Mouse (Mus musculus) neural tube, embryonic 13.5 days (tissue): ENCODE results near the gene Tbrg1. TPM values are rescaled to one million over a fixed set of nuclear protein-coding genes. Genes with fewer than 3 reads are reported as not detected.

Source experiments
- ATAC-seq: fragments of 200-750 bp; cut with Nextera tagmentation; 2 replicates; pipeline ENCODE4 v1.8.0; 2017; ENCODE audit warnings: low read depth, mild to moderate bottlenecking, moderate TSS enrichment, moderate library complexity
- H3K27ac ChIP-seq: fragments of 300-500 bp; sonication (generic); replicated peaks from 2 replicates; pipeline ENCODE4 v1.5.1; 2015; ENCODE audit warnings: moderate library complexity, mild to moderate bottlenecking, inconsistent platforms
- H3K27me3 ChIP-seq: fragments of 300-500 bp; sonication (generic); 2 replicates; pipeline ENCODE4 v1.6.1; 2015; ENCODE audit warnings: mild to moderate bottlenecking, inconsistent platforms
- H3K36me3 ChIP-seq: fragments of 300-500 bp; sonication (generic); 2 replicates; pipeline ENCODE4 v1.6.1; 2015; ENCODE audit warnings: mild to moderate bottlenecking, inconsistent platforms
- H3K4me1 ChIP-seq: fragments of 300-500 bp; sonication (generic); replicated peaks from 2 replicates; pipeline ENCODE4 v1.6.1; 2015; ENCODE audit warnings: inconsistent platforms
- H3K4me2 ChIP-seq: fragments of 300-500 bp; sonication (generic); 2 replicates; pipeline ENCODE4 v1.6.1; 2015; ENCODE audit warnings: inconsistent platforms, mild to moderate bottlenecking, moderate library complexity
- H3K4me3 ChIP-seq: fragments of 300-500 bp; sonication (generic); 2 replicates; pipeline ENCODE4 v1.5.1; 2015; ENCODE audit warnings: mild to moderate bottlenecking, inconsistent platforms
- H3K9ac ChIP-seq: fragments of 300-500 bp; sonication (generic); 2 replicates; pipeline ENCODE4 v1.6.1; 2015; ENCODE audit warnings: moderate library complexity, mild to moderate bottlenecking, inconsistent platforms
- H3K9me3 ChIP-seq: fragments of 300-500 bp; sonication (generic); 2 replicates; pipeline ENCODE4 v1.6.1; 2016; ENCODE audit warnings: inconsistent platforms
- WGBS: fragments of 180-500 bp; shearing (Covaris S2); methylation state at CpG from one replicate; pipeline ENCODE4 v1.1.7; 2015; 5-methylcytosine and 5-hydroxymethylcytosine counted together
- polyA plus RNA-seq: library from polyadenylated mRNA; unstranded; fragments of >200 nt; fragmentation: Nextera tagmentation; extraction: Ambion mirVana; gene quantifications from 2 replicates; pipeline ENCODE4 v1.2.1, GENCODE M21; 2015

Tbrg1 gene
- polyA plus RNA-seq = 99.3 and 100 TPM in 2 replicates

- peaks cover 3% of the 10 kb centered on the region; the same call in 1 of the 2 replicates for H3K27me3 ChIP-seq
- peak within 1 kb of the TSS; percentile 64 for H3K27ac ChIP-seq
- ATAC-seq = peak; percentile 94
- H3K4me1 ChIP-seq = peaks cover 20% of the 10 kb centered on the region
- H3K4me2 ChIP-seq = peak within 1 kb of the TSS; percentile 86
- WGBS = under 1% methylated on average over 36 of the region's 36 CpGs
- H3K36me3 ChIP-seq = peaks cover 25% of the 10 kb centered on the region
- H3K9ac ChIP-seq = peak within 1 kb of the TSS; percentile 78
- H3K4me3 ChIP-seq = peak within 1 kb of the TSS; percentile 67
- no peaks in the 10 kb centered on the region for H3K9me3 ChIP-seq
Observed at GRCm38 (mm10) chr9:37656931-37657481, at the start of gene Tbrg1. Gene Tbrg1 (minus strand): TSS chr9:37657312.

GRCm38 (mm10) chr9:37689970-37690686, 33.0 kb upstream of the Tbrg1 start:
- Histone ChIP-seq H3K4me3 (no peak overlapping the region), H3K9me3 (no peaks in the 10 kb centered on the region), H3K27me3 (no peaks in the 10 kb centered on the region), H3K4me2 (no peak overlapping the region), H3K36me3 (no peaks in the 10 kb centered on the region), H3K4me1 (no peaks in the 10 kb centered on the region), H3K27ac (no peak overlapping the region), H3K9ac (no peak overlapping the region)
- ATAC-seq = no peak
- WGBS = 62% methylated on average over 5 of the region's 5 CpGs

- Histone ChIP-seq H3K4me1 (no peaks in the 10 kb centered on the region), H3K27ac (no peak overlapping the region), H3K9ac (no peak overlapping the region), H3K4me3 (no peak overlapping the region), H3K4me2 (no peak overlapping the region), H3K9me3 (no peaks in the 10 kb centered on the region), H3K36me3 (no peaks in the 10 kb centered on the region), H3K27me3 (no peaks in the 10 kb centered on the region)
- no peak for ATAC-seq
- 59% methylated on average over 3 of the region's 3 CpGs for WGBS
Observed at GRCm38 (mm10) chr9:37687941-37688303, 30.8 kb upstream of the Tbrg1 start.

- Histone ChIP-seq H3K4me3 (no peak overlapping the region), H3K27me3 (no peaks in the 10 kb centered on the region), H3K4me2 (no peak overlapping the region), H3K27ac (no peak overlapping the region), H3K36me3 (no peaks in the 10 kb centered on the region), H3K9me3 (no peaks in the 10 kb centered on the region), H3K9ac (no peak overlapping the region), H3K4me1 (no peaks in the 10 kb centered on the region)
- ATAC-seq = no peak
- WGBS = 72% methylated on average over 3 of the region's 3 CpGs
Observed at GRCm38 (mm10) chr9:37687288-37687940, 30.3 kb upstream of the Tbrg1 start.

GRCm38 (mm10) chr9:37681123-37681522, 24.0 kb upstream of the Tbrg1 start:
- no peaks in the 10 kb centered on the region for H3K27me3 ChIP-seq
- H3K4me1 ChIP-seq = no peaks in the 10 kb centered on the region
- WGBS = 100% methylated on average over 1 of the region's 1 CpGs
- no peak for ATAC-seq
- H3K36me3 ChIP-seq = no peaks in the 10 kb centered on the region
- no peak overlapping the region for H3K4me3 ChIP-seq
- no peak overlapping the region for H3K9ac ChIP-seq
- H3K27ac ChIP-seq = no peak overlapping the region
- no peak overlapping the region for H3K4me2 ChIP-seq
- H3K9me3 ChIP-seq = no peaks in the 10 kb centered on the region

GRCm38 (mm10) chr9:37675287-37675686, 18.2 kb upstream of the Tbrg1 start:
- H3K4me2 ChIP-seq = no peak overlapping the region
- H3K27ac ChIP-seq = no peak overlapping the region
- no peaks in the 10 kb centered on the region for H3K4me1 ChIP-seq
- no peaks in the 10 kb centered on the region for H3K36me3 ChIP-seq
- no peaks in the 10 kb centered on the region for H3K27me3 ChIP-seq
- no peak for ATAC-seq
- no peak overlapping the region for H3K9ac ChIP-seq
- H3K9me3 ChIP-seq = no peaks in the 10 kb centered on the region
- H3K4me3 ChIP-seq = no peak overlapping the region
- 74% methylated on average over 4 of the region's 4 CpGs for WGBS

GRCm38 (mm10) chr9:37670261-37670660, 13.1 kb upstream of the Tbrg1 start:
- ATAC-seq = no peak
- H3K9ac ChIP-seq = no peak overlapping the region
- no peaks in the 10 kb centered on the region for H3K4me1 ChIP-seq
- WGBS = 91% methylated on average over 3 of the region's 3 CpGs
- no peaks in the 10 kb centered on the region for H3K9me3 ChIP-seq
- no peak overlapping the region for H3K4me3 ChIP-seq
- H3K36me3 ChIP-seq = no peaks in the 10 kb centered on the region
- H3K27ac ChIP-seq = no peak overlapping the region
- H3K27me3 ChIP-seq = no peaks in the 10 kb centered on the region
- no peak overlapping the region for H3K4me2 ChIP-seq

GRCm38 (mm10) chr9:37669678-37670077, 12.6 kb upstream of the Tbrg1 start:
- no peak for ATAC-seq

GRCm38 (mm10) chr9:37669115-37669514, 12.0 kb upstream of the Tbrg1 start, which contains the start of gene Panx3:
Gene Panx3 (minus strand): TSS chr9:37669235.
- H3K27me3 ChIP-seq = no peaks in the 10 kb centered on the region
- H3K4me2 ChIP-seq = no peak within 1 kb of the TSS
- no peak within 1 kb of the TSS for H3K27ac ChIP-seq
- H3K9ac ChIP-seq = no peak within 1 kb of the TSS
- H3K36me3 ChIP-seq = no peaks in the 10 kb centered on the region
- WGBS = 68% methylated on average over 6 of the region's 6 CpGs
- H3K4me1 ChIP-seq = no peaks in the 10 kb centered on the region
- ATAC-seq = no peak
- no peaks in the 10 kb centered on the region for H3K9me3 ChIP-seq
- no peak within 1 kb of the TSS for H3K4me3 ChIP-seq

More at GRCm38 (mm10) chr9:37669678-37670077, 12.6 kb upstream of the Tbrg1 start:
- Histone ChIP-seq H3K4me3 (no peak overlapping the region), H3K9me3 (no peaks in the 10 kb centered on the region), H3K4me1 (no peaks in the 10 kb centered on the region), H3K27ac (no peak overlapping the region), H3K4me2 (no peak overlapping the region), H3K9ac (no peak overlapping the region), H3K36me3 (no peaks in the 10 kb centered on the region), H3K27me3 (no peaks in the 10 kb centered on the region)
- 76% methylated on average over 4 of the region's 4 CpGs for WGBS

- 84% methylated on average over 7 of the region's 7 CpGs for WGBS
- Histone ChIP-seq H3K36me3 (no peaks in the 10 kb centered on the region), H3K9me3 (no peaks in the 10 kb centered on the region), H3K4me2 (no peak overlapping the region), H3K4me1 (no peaks in the 10 kb centered on the region), H3K4me3 (no peak overlapping the region), H3K27ac (no peak overlapping the region), H3K27me3 (peaks cover 3% of the 10 kb centered on the region; the same call in 1 of the 2 replicates), H3K9ac (no peak overlapping the region)
- no peak for ATAC-seq
Observed at GRCm38 (mm10) chr9:37666045-37666444, 8.9 kb upstream of the Tbrg1 start.

- H3K4me2 ChIP-seq = no peak overlapping the region
- H3K9ac ChIP-seq = no peak overlapping the region
- no peaks in the 10 kb centered on the region for H3K4me1 ChIP-seq
- ATAC-seq = no peak
- peaks cover 3% of the 10 kb centered on the region; the same call in 1 of the 2 replicates for H3K27me3 ChIP-seq
- no peak overlapping the region for H3K4me3 ChIP-seq
- no peaks in the 10 kb centered on the region for H3K36me3 ChIP-seq
- 95% methylated on average over 2 of the region's 2 CpGs for WGBS
- H3K9me3 ChIP-seq = no peaks in the 10 kb centered on the region
- no peak overlapping the region for H3K27ac ChIP-seq
Observed at GRCm38 (mm10) chr9:37664604-37665003, 7.5 kb upstream of the Tbrg1 start.

GRCm38 (mm10) chr9:37663210-37663609, 6.1 kb upstream of the Tbrg1 start:
- ATAC-seq = no peak
- no peaks in the 10 kb centered on the region for H3K36me3 ChIP-seq
- no peak overlapping the region for H3K4me3 ChIP-seq
- no peak overlapping the region for H3K27ac ChIP-seq
- peaks cover 3% of the 10 kb centered on the region; the same call in 1 of the 2 replicates for H3K27me3 ChIP-seq
- 96% methylated on average over 1 of the region's 1 CpGs for WGBS
- H3K4me2 ChIP-seq = no peak overlapping the region
- H3K4me1 ChIP-seq = no peaks in the 10 kb centered on the region
- H3K9me3 ChIP-seq = no peaks in the 10 kb centered on the region
- H3K9ac ChIP-seq = no peak overlapping the region
